Mouse (Mus musculus): ENCODE data around the gene Bach2.

Gene Bach2

GRCm38 (mm10) chr4:32250333-32251004 lies 11.9 kb downstream of the Bach2 start:
- peak; percentile 24 to 29 for DNase-seq

GRCm38 (mm10) chr4:32251005-32251365 lies 12.4 kb downstream of the Bach2 start:
- DNase-seq, result peak; percentile 44 to 45

GRCm38 (mm10) chr4:32251946-32252672 lies 13.5 kb downstream of the Bach2 start:
- no peak for DNase-seq

- DNase-seq, result no peak
Measured at GRCm38 (mm10) chr4:32257686-32258085, 19.1 kb downstream of the Bach2 start.

GRCm38 (mm10) chr4:32258093-32258492 lies 19.5 kb downstream of the Bach2 start:
- peak in 1 of 2 experiments; percentile 31 for DNase-seq

- no peak for DNase-seq
Measured at GRCm38 (mm10) chr4:32258596-32258995, 20.0 kb downstream of the Bach2 start.

- DNase-seq, result no peak
Measured at GRCm38 (mm10) chr4:32260909-32261308, 22.3 kb downstream of the Bach2 start.

GRCm38 (mm10) chr4:32262825-32263684 lies 24.5 kb downstream of the Bach2 start:
- no peak for DNase-seq

GRCm38 (mm10) chr4:32263685-32264038 lies 25.1 kb downstream of the Bach2 start:
- no peak for DNase-seq

GRCm38 (mm10) chr4:32264892-32265291 lies 26.3 kb downstream of the Bach2 start:
- no peak for DNase-seq

- DNase-seq, result no peak
Measured at GRCm38 (mm10) chr4:32266731-32267130, 28.1 kb downstream of the Bach2 start.

- no peak for DNase-seq
Measured at GRCm38 (mm10) chr4:32268042-32268441, 29.4 kb downstream of the Bach2 start.

- no peak for DNase-seq
Measured at GRCm38 (mm10) chr4:32272398-32272797, 33.8 kb downstream of the Bach2 start.

GRCm38 (mm10) chr4:32274776-32275294 lies 36.2 kb downstream of the Bach2 start:
- no peak for DNase-seq

- no peak for DNase-seq
Measured at GRCm38 (mm10) chr4:32279842-32280241, 41.2 kb downstream of the Bach2 start.

GRCm38 (mm10) chr4:32280401-32280800 lies 41.8 kb downstream of the Bach2 start:
- peak in 1 of 2 experiments; percentile 18 for DNase-seq

- DNase-seq, result no peak
Measured at GRCm38 (mm10) chr4:32281306-32281705, 42.7 kb downstream of the Bach2 start.

- no peak for DNase-seq
Measured at GRCm38 (mm10) chr4:32286405-32286804, 47.8 kb downstream of the Bach2 start.

- DNase-seq, result peak; percentile 57
Measured at GRCm38 (mm10) chr4:32288036-32288860, 49.6 kb downstream of the Bach2 start.

- no peak for DNase-seq
Measured at GRCm38 (mm10) chr4:32289845-32290244, 51.2 kb downstream of the Bach2 start.

- DNase-seq, result no peak
Measured at GRCm38 (mm10) chr4:32291406-32291805, 52.8 kb downstream of the Bach2 start.

GRCm38 (mm10) chr4:32293686-32294265 lies 55.2 kb downstream of the Bach2 start:
- DNase-seq, result no peak
